Mouse (Mus musculus): ENCODE measurements around the gene Trip10. TPM values are rescaled to one million over a fixed set of nuclear protein-coding genes. Genes with fewer than 3 reads are reported as not detected.

Trip10 gene
- polyA plus RNA-seq (2012; rRNA removed) = 26.4 and 28.5 TPM in 2 replicates

- DNase-seq (ENCODE audit: low read depth, low spot score) = no peak
- WGBS = under 1% methylated on average over 52 of the region's 52 CpGs
Observed at GRCm38 (mm10) chr17:57249186-57250181, at the start of gene Trip10. Gene Trip10 (plus strand): TSS chr17:57249455.

DNA sequence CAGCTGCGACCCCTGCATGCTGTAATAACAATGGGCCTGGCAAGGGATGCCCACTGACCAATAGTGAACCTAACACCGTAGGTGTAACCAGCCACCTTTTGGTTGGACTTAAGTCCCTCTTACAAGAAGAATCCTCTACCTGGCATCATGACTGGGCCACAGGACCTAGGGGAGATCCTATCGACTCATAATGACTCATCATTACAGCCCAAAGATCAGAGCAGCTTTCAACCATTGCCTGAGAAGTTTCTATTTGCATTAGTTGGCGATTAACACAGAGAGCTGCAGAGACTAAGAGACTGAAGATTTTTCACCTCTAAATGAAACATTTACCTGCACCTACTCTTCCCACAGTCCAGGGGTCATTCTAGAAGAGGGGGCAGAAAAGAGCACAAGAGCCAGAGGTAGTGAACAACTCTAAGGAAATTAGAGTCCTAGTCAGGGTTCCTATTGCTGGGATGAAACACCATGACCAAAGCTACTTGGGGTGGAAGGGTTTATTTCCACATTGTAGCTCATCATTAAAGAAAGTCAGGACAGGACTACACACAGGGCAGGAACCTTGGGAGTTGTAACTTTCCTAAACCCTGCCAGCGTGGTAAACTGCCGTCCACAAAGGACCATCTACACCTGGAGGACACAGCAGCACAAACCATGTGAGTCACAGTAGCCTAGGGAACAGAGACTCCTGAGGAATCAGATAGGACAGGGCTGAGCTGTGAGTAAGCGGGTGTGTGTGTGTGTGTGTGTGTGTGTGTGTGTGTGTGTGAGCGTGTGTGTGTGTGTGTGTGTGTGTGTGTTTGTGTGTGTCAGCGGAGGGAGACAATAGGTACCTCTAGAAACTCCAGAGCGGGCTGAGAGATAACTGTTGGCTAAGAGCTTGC, 47.2 kb upstream of the Trip10 start:
- 42% methylated on average over 10 of the region's 10 CpGs for WGBS
- DNase-seq (ENCODE audit: low read depth, low spot score) = no peak

DNA sequence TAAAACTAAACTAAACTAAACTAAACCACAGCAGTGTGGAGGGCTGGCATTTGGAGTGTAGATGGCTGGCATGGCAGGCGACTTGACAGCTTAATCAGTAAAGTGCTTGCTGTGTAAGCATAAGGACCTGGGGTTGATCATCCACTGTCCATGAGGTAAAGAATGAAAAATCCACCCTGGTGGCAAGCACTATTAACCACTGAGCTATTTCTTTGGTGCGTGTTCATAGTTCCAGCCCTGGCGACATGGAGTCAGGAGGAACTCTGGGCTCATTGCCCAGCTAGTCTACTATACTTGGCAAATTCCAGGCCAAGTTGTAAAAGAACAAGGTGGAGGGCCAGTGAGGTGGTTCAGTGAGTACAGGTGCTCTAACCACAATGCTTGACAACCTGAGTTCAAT, 41.3 kb upstream of the Trip10 start:
- DNase-seq (ENCODE audit: low read depth, low spot score) = no peak
- WGBS = 43% methylated on average over 3 of the region's 3 CpGs

DNA sequence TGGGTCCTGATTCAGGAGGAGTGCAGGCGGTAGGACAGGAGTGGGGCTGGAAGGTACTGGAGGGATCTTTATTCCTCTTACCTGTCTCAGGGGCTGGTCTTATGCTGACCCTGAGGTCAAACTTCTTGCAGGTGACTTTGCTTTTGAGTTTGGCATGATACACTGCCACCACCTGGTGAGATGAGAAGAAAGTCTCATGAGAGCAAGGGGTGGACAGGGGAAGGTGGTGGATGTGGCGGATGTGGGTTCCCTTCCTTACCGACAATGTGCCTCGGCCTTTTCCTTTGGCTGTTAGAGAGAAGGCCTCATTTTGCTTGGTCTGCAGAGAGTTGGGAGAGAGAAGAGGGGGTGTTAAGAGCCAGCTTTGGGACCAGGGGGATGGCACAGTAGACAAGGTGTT, 39.9 kb upstream of the Trip10 start:
- no peak for DNase-seq (ENCODE audit: low read depth, low spot score)

GRCm38 (mm10) chr17:57211501-57211900, 37.8 kb upstream of the Trip10 start:
- WGBS = 55% methylated on average over 9 of the region's 9 CpGs
- DNase-seq (ENCODE audit: low read depth, low spot score) = no peak

More for the DNA sequence above, 39.9 kb upstream of the Trip10 start:
- WGBS = 54% methylated on average over 4 of the region's 4 CpGs

DNA sequence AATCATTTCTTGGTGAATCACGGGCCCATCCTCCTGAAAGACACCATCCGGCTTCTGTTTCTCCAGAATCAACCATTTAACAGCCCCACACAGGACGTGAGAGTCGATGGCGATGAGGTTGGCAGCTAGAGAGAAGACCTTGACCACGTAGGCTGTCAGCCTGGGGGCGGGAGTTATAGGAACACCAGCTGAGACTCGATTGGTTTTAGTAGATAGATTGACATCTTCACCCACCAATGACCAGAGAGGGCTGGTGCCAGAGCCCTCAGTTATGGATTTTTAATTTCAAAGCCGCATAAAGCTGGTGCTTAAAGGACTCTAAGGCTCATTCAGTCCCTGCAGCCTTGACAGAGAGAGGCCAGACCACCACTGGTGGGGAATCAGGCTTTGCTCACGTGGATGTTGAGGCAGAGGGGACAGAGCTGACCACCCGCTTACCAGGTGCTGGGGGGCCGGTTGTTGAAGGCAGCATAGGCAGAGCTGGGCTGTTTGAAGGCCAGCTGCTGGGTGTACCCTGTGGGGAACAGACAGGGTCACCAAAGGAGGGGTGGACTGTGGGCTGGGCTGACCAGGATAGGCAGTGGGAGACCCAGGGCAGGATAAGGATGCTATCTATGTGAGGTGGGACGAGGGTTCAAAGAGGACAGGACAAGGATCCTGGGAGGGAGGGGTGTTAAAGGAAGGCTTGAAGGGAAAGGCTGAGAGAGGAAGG, 34.4 kb upstream of the Trip10 start:
- WGBS = 43% methylated on average over 13 of the region's 13 CpGs
- no peak for DNase-seq (ENCODE audit: low read depth, low spot score)

GRCm38 (mm10) chr17:57218335-57218900, 30.8 kb upstream of the Trip10 start:
- no peak for DNase-seq (ENCODE audit: low read depth, low spot score)

GRCm38 (mm10) chr17:57219167-57219883, 29.9 kb upstream of the Trip10 start:
- WGBS = 22% methylated on average over 11 of the region's 11 CpGs

More at GRCm38 (mm10) chr17:57218335-57218900, 30.8 kb upstream of the Trip10 start:
- 71% methylated on average over 12 of the region's 12 CpGs for WGBS

GRCm38 (mm10) chr17:57219884-57220207, 29.4 kb upstream of the Trip10 start:
- WGBS = 18% methylated on average over 3 of the region's 3 CpGs
- DNase-seq (ENCODE audit: low read depth, low spot score) = no peak

More at GRCm38 (mm10) chr17:57219167-57219883, 29.9 kb upstream of the Trip10 start:
- no peak for DNase-seq (ENCODE audit: low read depth, low spot score)

DNA sequence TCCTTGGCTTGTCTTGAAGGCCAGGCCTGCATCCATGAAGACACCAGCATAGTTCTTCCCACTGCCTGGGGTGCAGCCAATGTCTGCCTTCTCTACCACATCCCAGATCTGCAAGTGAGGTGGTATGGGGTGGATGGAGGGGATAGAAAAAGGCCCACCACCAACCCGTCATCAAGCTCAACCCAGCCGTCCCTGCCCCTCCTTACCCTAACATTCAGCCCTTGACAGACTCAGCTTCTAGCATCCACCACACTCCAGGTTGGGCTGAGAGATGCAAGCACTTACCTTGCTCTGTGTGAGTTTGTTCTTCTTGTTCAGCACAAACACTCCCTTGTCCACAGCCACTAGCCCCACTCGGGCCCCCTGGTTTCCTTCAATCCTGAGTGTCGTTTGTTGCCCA, 27.3 kb upstream of the Trip10 start:
- DNase-seq (ENCODE audit: low read depth, low spot score) = no peak
- WGBS = 64% methylated on average over 4 of the region's 4 CpGs

DNA sequence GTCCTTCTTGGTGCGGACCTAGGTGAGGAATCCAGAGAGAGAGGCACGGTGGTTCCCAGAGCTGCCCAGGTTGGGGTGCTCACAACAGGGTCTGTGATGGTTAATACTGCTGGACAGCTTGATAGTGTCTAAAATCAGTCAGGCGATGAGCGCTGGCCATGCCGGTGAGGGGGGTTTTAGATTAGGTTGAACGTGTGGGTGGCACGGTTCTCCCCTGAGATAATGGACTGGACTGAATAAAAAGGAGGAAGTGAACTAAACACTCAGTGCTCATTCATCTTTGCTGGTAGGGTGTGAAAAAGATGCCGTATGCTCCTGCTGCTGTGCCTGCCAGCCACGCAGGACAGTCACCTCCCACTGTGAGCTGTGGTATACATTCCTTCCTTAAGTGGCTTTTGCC, 25.9 kb upstream of the Trip10 start:
- DNase-seq (ENCODE audit: low read depth, low spot score) = no peak
- 71% methylated on average over 9 of the region's 9 CpGs for WGBS

DNA sequence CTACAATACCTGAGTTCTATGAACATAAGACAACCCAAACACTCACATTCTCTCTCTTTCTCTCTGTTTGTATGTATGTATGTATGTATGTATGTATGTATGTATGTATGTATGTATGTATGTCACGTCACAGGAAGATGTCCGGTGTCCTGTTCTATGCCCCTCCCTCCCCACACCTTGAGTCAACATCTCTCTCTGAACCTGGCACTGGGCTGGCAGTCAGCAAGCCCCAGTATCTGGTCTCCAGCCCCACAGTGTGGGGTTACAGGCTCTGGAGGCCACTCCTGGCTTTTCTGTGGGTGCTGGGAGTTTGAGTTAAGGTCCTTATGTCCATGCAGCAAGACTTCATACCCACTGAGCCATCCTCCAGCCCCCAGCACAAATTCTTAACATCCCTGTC, 21.8 kb upstream of the Trip10 start:
- no peak for DNase-seq (ENCODE audit: low read depth, low spot score)
- WGBS = 43% methylated on average over 2 of the region's 2 CpGs

- 53% methylated on average over 3 of the region's 3 CpGs for WGBS
- DNase-seq (ENCODE audit: low read depth, low spot score) = no peak
Observed at GRCm38 (mm10) chr17:57228014-57228413, 21.2 kb upstream of the Trip10 start, which contains the start of gene C3. Gene C3 (minus strand): TSS chr17:57228136.

DNA sequence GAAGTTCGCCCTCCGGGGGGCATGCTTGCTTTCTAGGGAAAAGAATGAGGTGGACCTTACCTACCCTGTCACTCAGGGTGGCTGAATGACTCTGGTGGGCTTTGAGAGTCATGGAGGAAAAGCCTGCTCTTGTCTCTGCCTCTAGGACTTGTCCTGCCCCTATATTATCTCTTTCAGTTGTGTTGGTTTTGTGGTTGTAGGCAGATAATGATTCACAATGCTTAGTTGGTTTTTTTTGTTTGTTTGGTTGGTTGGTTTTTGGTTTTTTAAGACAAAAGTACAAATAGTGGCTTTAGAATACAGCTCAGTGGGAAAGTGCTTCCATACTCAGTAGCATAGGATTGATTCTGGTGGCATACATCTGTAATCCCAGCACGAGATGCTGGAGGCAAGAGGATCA, 20.4 kb upstream of the Trip10 start:
- DNase-seq (ENCODE audit: low read depth, low spot score) = no peak
- 86% methylated on average over 3 of the region's 3 CpGs for WGBS

GRCm38 (mm10) chr17:57229851-57230727, 19.2 kb upstream of the Trip10 start:
- WGBS = 78% methylated on average over 15 of the region's 15 CpGs

GRCm38 (mm10) chr17:57230728-57231125, 18.5 kb upstream of the Trip10 start:
- DNase-seq (ENCODE audit: low read depth, low spot score) = no peak
- 14% methylated on average over 6 of the region's 6 CpGs for WGBS

More at GRCm38 (mm10) chr17:57229851-57230727, 19.2 kb upstream of the Trip10 start:
- no peak for DNase-seq (ENCODE audit: low read depth, low spot score)

- DNase-seq (ENCODE audit: low read depth, low spot score) = no peak
Observed at GRCm38 (mm10) chr17:57231321-57231771, 17.9 kb upstream of the Trip10 start.

GRCm38 (mm10) chr17:57232200-57232599, 17.1 kb upstream of the Trip10 start:
- DNase-seq (ENCODE audit: low read depth, low spot score) = no peak
- 88% methylated on average over 1 of the region's 1 CpGs for WGBS

Measured in large intestine, adult 2 months (tissue).